Mouse (Mus musculus) hindbrain, embryonic 13.5 days (tissue): ENCODE measurements around the gene Casp8. TPM values are rescaled to one million over a fixed set of nuclear protein-coding genes. Genes with fewer than 3 reads are reported as not detected.
"Not testable (repeated sequence)": the region's sequence is repeated elsewhere in the genome, so short reads cannot be mapped to it uniquely, and the experiment has no call there.

ENCODE experiments used
- ATAC-seq: fragments of 200-750 bp; cut with Nextera tagmentation; 2 replicates; pipeline ENCODE4 v1.8.0; 2017; ENCODE audit warnings: moderate TSS enrichment; ENCODE audit not compliant: low FRiP score
- H3K27ac ChIP-seq: fragments of 300-500 bp; sonication (generic); 2 replicates; pipeline ENCODE4 v1.5.1; 2015; ENCODE audit warnings: inconsistent platforms, mild to moderate bottlenecking, moderate library complexity
- H3K27me3 ChIP-seq: fragments of 300-500 bp; sonication (generic); 2 replicates; pipeline ENCODE4 v1.6.1; 2015; ENCODE audit warnings: mild to moderate bottlenecking, inconsistent platforms
- H3K36me3 ChIP-seq: fragments of 300-500 bp; sonication (generic); 2 replicates; pipeline ENCODE4 v1.6.1; 2015; ENCODE audit warnings: mild to moderate bottlenecking, inconsistent platforms
- H3K4me1 ChIP-seq: fragments of 300-500 bp; sonication (generic); replicated peaks from 2 replicates; pipeline ENCODE4 v1.6.1; 2015; ENCODE audit warnings: inconsistent platforms
- H3K4me2 ChIP-seq: fragments of 300-500 bp; sonication (generic); 2 replicates; pipeline ENCODE4 v1.6.1; 2015; ENCODE audit warnings: inconsistent platforms, mild to moderate bottlenecking, moderate library complexity
- H3K4me3 ChIP-seq: fragments of 300-500 bp; sonication (generic); 2 replicates; pipeline ENCODE4 v1.5.1; 2015; ENCODE audit warnings: mild to moderate bottlenecking, inconsistent platforms
- H3K9ac ChIP-seq: fragments of 300-500 bp; sonication (generic); 2 replicates; pipeline ENCODE4 v1.6.1; 2015; ENCODE audit warnings: mild to moderate bottlenecking, inconsistent platforms
- H3K9me3 ChIP-seq: fragments of 300-500 bp; sonication (generic); 2 replicates; pipeline ENCODE4 v1.6.1; 2016; ENCODE audit warnings: inconsistent platforms
- WGBS: fragments of 180-500 bp; shearing (Covaris S2); methylation state at CpG from one replicate; pipeline ENCODE4 v1.1.7; 2015; 5-methylcytosine and 5-hydroxymethylcytosine counted together
- polyA plus RNA-seq: library from polyadenylated mRNA; unstranded; fragments of >200 nt; fragmentation: Nextera tagmentation; extraction: Ambion mirVana; gene quantifications from 2 replicates; pipeline ENCODE4 v1.2.1, GENCODE M21; 2015

Gene Casp8
- polyA plus RNA-seq, 1 experiment from 2014 or later = 8.2 TPM

- 81% methylated on average over 2 of the region's 2 CpGs for WGBS
- no peak overlapping the region for H3K4me3 ChIP-seq
Measured at GRCm38 (mm10) chr1:58773905-58774304, 21.3 kb upstream of the Casp8 start.

GRCm38 (mm10) chr1:58775361-58775760, 19.8 kb upstream of the Casp8 start:
- H3K27ac ChIP-seq = no peak overlapping the region
- no peak overlapping the region for H3K4me3 ChIP-seq
- WGBS = 99% methylated on average over 5 of the region's 5 CpGs
- H3K9me3 ChIP-seq = no peaks in the 10 kb centered on the region
- no peak overlapping the region for H3K9ac ChIP-seq
- H3K4me2 ChIP-seq = no peak overlapping the region
- no peaks in the 10 kb centered on the region for H3K36me3 ChIP-seq
- H3K4me1 ChIP-seq = no peaks in the 10 kb centered on the region
- no peaks in the 10 kb centered on the region for H3K27me3 ChIP-seq
- ATAC-seq = no peak

More at GRCm38 (mm10) chr1:58773905-58774304, 21.3 kb upstream of the Casp8 start:
- Histone ChIP-seq H3K36me3 (no peaks in the 10 kb centered on the region), H3K4me2 (no peak overlapping the region), H3K27ac (no peak overlapping the region), H3K9me3 (no peaks in the 10 kb centered on the region), H3K4me1 (no peaks in the 10 kb centered on the region), H3K27me3 (no peaks in the 10 kb centered on the region), H3K9ac (no peak overlapping the region)
- no peak for ATAC-seq

DNA sequence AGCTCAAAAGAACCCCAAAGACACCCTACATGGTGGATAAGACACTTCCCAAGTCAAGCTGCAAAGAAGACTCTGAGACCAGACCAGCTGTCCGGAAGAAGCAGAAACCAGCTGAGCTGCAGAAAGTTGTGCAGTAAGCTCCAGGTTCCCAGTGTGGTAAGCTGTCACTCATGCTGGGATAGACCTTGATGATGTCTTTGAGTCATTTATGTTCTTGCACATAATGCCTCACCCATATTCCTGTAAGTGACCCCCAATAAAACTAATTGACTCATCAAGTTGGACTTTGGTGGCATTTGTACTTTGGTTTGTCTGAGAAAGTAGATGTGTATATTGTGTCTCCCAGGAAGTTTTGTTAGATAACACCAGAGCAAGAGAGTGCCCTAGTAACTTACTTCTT, 17.6 kb upstream of the Casp8 start:
- Histone ChIP-seq H3K27me3 (no peaks in the 10 kb centered on the region), H3K4me2 (no peak overlapping the region), H3K4me3 (no peak overlapping the region), H3K4me1 (no peaks in the 10 kb centered on the region), H3K27ac (no peak overlapping the region), H3K36me3 (no peaks in the 10 kb centered on the region), H3K9me3 (no peaks in the 10 kb centered on the region), H3K9ac (no peak overlapping the region)
- ATAC-seq = no peak
- 97% methylated on average over 1 of the region's 1 CpGs for WGBS

DNA sequence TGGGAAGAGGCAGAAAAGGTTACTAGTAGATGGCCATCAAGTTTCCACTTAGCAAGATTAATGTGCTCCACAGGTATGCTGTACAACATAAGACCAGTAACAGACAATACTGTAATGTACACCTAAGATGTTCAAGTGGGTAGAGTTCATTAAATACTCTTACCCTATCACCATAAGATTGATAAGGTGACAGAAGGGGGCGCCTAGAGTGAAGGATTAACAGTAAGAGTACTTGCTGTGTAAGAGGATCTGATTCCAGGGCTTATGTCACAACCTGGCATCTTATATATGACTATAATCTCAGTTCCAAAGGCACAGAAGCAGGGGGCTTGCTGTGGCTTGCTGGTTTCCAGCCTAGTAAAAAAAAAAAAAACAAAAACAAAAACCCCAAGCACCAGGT, 16.9 kb upstream of the Casp8 start:
- no peaks in the 10 kb centered on the region for H3K27me3 ChIP-seq
- no peak overlapping the region for H3K9ac ChIP-seq
- 33% methylated on average over 1 of the region's 1 CpGs for WGBS
- no peak overlapping the region for H3K4me2 ChIP-seq
- H3K4me1 ChIP-seq = no peaks in the 10 kb centered on the region
- no peak overlapping the region for H3K4me3 ChIP-seq
- no peaks in the 10 kb centered on the region for H3K36me3 ChIP-seq
- no peak for ATAC-seq
- no peak overlapping the region for H3K27ac ChIP-seq
- H3K9me3 ChIP-seq = no peaks in the 10 kb centered on the region

DNA sequence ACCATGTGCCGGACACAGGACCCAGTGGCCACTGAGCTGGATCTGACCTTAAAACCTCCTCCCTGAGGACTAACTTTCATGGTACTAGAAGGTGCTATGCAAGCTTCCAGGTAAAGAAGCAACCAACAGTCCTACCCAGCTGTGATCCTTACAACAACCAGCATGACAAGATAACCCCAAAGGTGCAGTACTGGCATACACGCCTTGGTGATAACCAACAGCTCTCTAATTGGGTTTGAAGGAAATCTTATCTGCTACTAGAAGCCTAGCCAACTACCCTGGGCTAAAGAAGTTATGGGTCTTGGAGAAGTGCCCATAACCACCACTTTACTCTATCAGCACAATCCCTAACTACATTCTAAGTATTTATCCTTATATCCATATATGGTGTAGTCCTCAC, 8.9 kb upstream of the Casp8 start:
- no peak for ATAC-seq
- Histone ChIP-seq H3K4me3 (no peak overlapping the region), H3K4me2 (no peak overlapping the region), H3K9me3 (no peaks in the 10 kb centered on the region), H3K27ac (no peak overlapping the region), H3K4me1 (no peaks in the 10 kb centered on the region), H3K9ac (no peak overlapping the region), H3K27me3 (no peaks in the 10 kb centered on the region), H3K36me3 (no peaks in the 10 kb centered on the region)
- 95% methylated on average over 2 of the region's 2 CpGs for WGBS

GRCm38 (mm10) chr1:58788410-58788809, 6.8 kb upstream of the Casp8 start:
- Histone ChIP-seq H3K36me3 (no peaks in the 10 kb centered on the region), H3K4me2 (no peak overlapping the region), H3K9me3 (no peaks in the 10 kb centered on the region), H3K27me3 (no peaks in the 10 kb centered on the region), H3K27ac (no peak overlapping the region), H3K4me3 (no peak overlapping the region), H3K9ac (no peak overlapping the region), H3K4me1 (no peaks in the 10 kb centered on the region)
- ATAC-seq = no peak
- 94% methylated on average over 4 of the region's 4 CpGs for WGBS

DNA sequence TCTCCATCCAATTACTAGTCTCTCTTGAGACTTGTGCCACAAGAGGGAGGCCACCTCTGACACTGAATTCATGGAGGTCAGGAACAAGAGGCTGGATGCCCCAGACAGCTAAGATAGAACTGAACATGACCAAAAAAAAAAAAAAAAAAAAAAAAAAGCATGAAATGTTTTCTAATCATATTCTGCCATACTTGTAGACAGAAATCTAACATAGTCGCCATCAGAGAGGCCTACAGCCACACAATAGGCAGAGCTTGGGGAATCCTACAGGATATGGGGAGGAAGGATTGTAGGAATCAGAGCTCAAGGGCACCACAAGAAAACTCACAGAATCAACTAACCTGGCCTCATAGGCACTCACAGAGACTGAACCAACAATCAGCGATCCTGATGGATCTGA, 469 bp upstream of the Casp8 start:
- Histone ChIP-seq H3K4me1 (peaks cover 11% of the 10 kb centered on the region), H3K4me2 (peak overlapping the region; percentile 67; the same call in 1 of the 2 replicates), H3K9ac (no peak overlapping the region), H3K4me3 (no peak overlapping the region), H3K27ac (no peak overlapping the region), H3K27me3 (peaks cover 16% of the 10 kb centered on the region; the same call in 1 of the 2 replicates), H3K9me3 (0 out of 2 replicates have a peak, but pooled peaks cover 3% of the 10 kb centered on the region), H3K36me3 (no peaks in the 10 kb centered on the region)
- ATAC-seq = no peak
- WGBS = 57% methylated on average over 2 of the region's 2 CpGs

GRCm38 (mm10) chr1:58796059-58796363, 837 bp downstream of the Casp8 start:
- H3K27ac ChIP-seq = no peak overlapping the region
- H3K4me3 ChIP-seq = peak overlapping the region; percentile 40
- H3K27me3 ChIP-seq = peaks cover 16% of the 10 kb centered on the region; the same call in 1 of the 2 replicates
- H3K9me3 ChIP-seq = 0 out of 2 replicates have a peak, but pooled peaks cover 3% of the 10 kb centered on the region
- peaks cover 11% of the 10 kb centered on the region for H3K4me1 ChIP-seq
- H3K4me2 ChIP-seq = peak overlapping the region; percentile 67
- no peaks in the 10 kb centered on the region for H3K36me3 ChIP-seq
- no peak for ATAC-seq
- H3K9ac ChIP-seq = peak overlapping the region; percentile 67
- 4% methylated on average over 3 of the region's 3 CpGs for WGBS

GRCm38 (mm10) chr1:58796853-58797252, 1.7 kb downstream of the Casp8 start:
- Histone ChIP-seq H3K9me3 (0 out of 2 replicates have a peak, but pooled peaks cover 3% of the 10 kb centered on the region), H3K4me3 (no peak overlapping the region), H3K4me1 (peaks cover 11% of the 10 kb centered on the region), H3K27me3 (peaks cover 16% of the 10 kb centered on the region; the same call in 1 of the 2 replicates), H3K9ac (no peak overlapping the region), H3K4me2 (no peak overlapping the region), H3K27ac (no peak overlapping the region), H3K36me3 (no peaks in the 10 kb centered on the region)
- no peak for ATAC-seq
- 72% methylated on average over 4 of the region's 4 CpGs for WGBS

GRCm38 (mm10) chr1:58797370-58797769, 2.2 kb downstream of the Casp8 start:
- Histone ChIP-seq H3K9ac (no peak overlapping the region), H3K27me3 (peaks cover 16% of the 10 kb centered on the region; the same call in 1 of the 2 replicates), H3K27ac (no peak overlapping the region), H3K4me3 (no peak overlapping the region), H3K36me3 (no peaks in the 10 kb centered on the region), H3K9me3 (0 out of 2 replicates have a peak, but pooled peaks cover 3% of the 10 kb centered on the region), H3K4me1 (peaks cover 11% of the 10 kb centered on the region), H3K4me2 (no peak overlapping the region)
- ATAC-seq = no peak
- WGBS = 89% methylated on average over 2 of the region's 2 CpGs

DNA sequence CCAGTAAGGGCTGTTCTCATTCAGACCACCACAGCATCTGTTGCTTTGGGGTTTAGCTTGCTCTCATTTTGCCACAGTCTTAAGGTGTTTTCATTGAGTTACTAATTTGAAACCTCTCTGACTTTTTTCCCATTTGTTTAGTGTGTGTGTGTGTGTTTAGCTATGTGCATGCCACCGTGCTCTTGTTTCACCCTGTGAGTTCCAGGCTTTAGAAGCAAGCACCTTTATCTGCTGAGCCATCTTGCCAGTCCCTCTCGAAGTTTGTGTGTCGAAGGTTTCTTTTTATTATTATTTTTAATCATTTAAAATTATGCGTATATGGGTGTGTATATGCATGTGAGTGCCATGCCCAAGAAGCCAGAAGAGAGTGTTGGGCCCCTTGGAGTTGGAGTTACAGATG, 3.7 kb downstream of the Casp8 start:
- no peak overlapping the region for H3K4me2 ChIP-seq
- WGBS = 94% methylated on average over 4 of the region's 4 CpGs
- peaks cover 11% of the 10 kb centered on the region for H3K4me1 ChIP-seq
- H3K27ac ChIP-seq = no peak overlapping the region
- 0 out of 2 replicates have a peak, but pooled peaks cover 3% of the 10 kb centered on the region for H3K9me3 ChIP-seq
- H3K9ac ChIP-seq = no peak overlapping the region
- H3K27me3 ChIP-seq = peaks cover 16% of the 10 kb centered on the region; the same call in 1 of the 2 replicates
- H3K4me3 ChIP-seq = no peak overlapping the region
- no peaks in the 10 kb centered on the region for H3K36me3 ChIP-seq
- no peak for ATAC-seq

GRCm38 (mm10) chr1:58800644-58801043, 5.5 kb downstream of the Casp8 start:
- ATAC-seq, H3K27me3 ChIP-seq, H3K9ac ChIP-seq, H3K9me3 ChIP-seq, H3K4me1 ChIP-seq, H3K4me3 ChIP-seq, H3K4me2 ChIP-seq, H3K27ac ChIP-seq, H3K36me3 ChIP-seq: not testable (repeated sequence)
- WGBS = 60% methylated on average over 7 of the region's 7 CpGs

- no peak overlapping the region for H3K27ac ChIP-seq
- H3K9me3 ChIP-seq = 0 out of 2 replicates have a peak, but pooled peaks cover 3% of the 10 kb centered on the region
- H3K4me3 ChIP-seq = no peak overlapping the region
- no peak for ATAC-seq
- H3K4me2 ChIP-seq = no peak overlapping the region
- no peaks in the 10 kb centered on the region for H3K4me1 ChIP-seq
- WGBS = 92% methylated on average over 8 of the region's 8 CpGs
- no peaks in the 10 kb centered on the region for H3K27me3 ChIP-seq
- no peak overlapping the region for H3K9ac ChIP-seq
- H3K36me3 ChIP-seq = no peaks in the 10 kb centered on the region
Measured at GRCm38 (mm10) chr1:58801558-58802285, 6.5 kb downstream of the Casp8 start.
